Mouse (Mus musculus) urinary bladder, postnatal 36 days (tissue): ENCODE data around the gene Spns3.

ENCODE experiments used
- DNase-seq, 2 experiments: peaks; one replicate each; pipeline ENCODE4 v3.0.0; 2022; ENCODE audit warnings: low spot score in 2 of 2, mixed read lengths in 1 of 2

Gene Spns3

GRCm38 (mm10) chr11:72455694-72456093 is 94.6 kb downstream of the Spns3 start:
- DNase-seq = no peak

GRCm38 (mm10) chr11:72453105-72453953 is 97.0 kb downstream of the Spns3 start:
- DNase-seq = no peak

GRCm38 (mm10) chr11:72452140-72452665 is 98.1 kb downstream of the Spns3 start:
- DNase-seq = no peak

- DNase-seq = no peak
Measured at GRCm38 (mm10) chr11:72447475-72447874, 102.8 kb downstream of the Spns3 start.

- DNase-seq = no peak
Measured at GRCm38 (mm10) chr11:72446311-72447105, 103.8 kb downstream of the Spns3 start.
